Mouse (Mus musculus) layer of hippocampus, postnatal 36 days (tissue): Measurements from ENCODE around the gene Phactr1. TPM values are rescaled to one million over a fixed set of nuclear protein-coding genes. Genes with fewer than 3 reads are reported as not detected.

Source experiments
- DNase-seq, 2 experiments: peaks; one replicate each; pipeline ENCODE4 v3.0.0; 2022
- total RNA-seq, 2 experiments: library from RNA; stranded (reverse); gene quantifications; 2 replicates each; pipeline ENCODE4 v1.2.3; 2021

Phactr1 gene
- 100 to 1,000 TPM; 294 to 305 TPM for total RNA-seq

- peak in 1 of 2 experiments; percentile 42 for DNase-seq
Measured at GRCm38 (mm10) chr13:42680391-42680994, at the start of gene Phactr1. TSS of gene Phactr1 (plus strand) at chr13:42680623.

DNA sequence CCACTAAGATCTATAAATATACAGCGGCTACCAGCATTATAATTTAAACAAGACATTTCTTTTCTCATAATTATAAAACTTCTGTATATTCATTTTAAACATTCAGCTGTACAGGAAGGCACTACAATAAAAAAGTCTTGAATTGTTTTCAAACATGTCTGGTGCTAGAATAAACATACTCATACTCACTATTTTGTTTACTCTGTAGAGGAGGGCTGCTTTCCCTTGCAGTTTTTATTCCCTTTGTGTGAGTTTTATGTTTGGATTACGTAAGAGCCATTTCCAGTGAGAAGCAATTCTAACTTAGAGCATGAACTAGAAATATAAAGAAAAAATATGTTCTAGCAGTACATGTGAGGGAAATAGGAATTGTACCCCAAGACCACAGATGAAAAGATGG lies 45.5 kb upstream of the Phactr1 start:
- no peak for DNase-seq

GRCm38 (mm10) chr13:42650228-42650627 lies 30.2 kb upstream of the Phactr1 start:
- no peak for DNase-seq

- no peak for DNase-seq
Measured at GRCm38 (mm10) chr13:42656643-42657315, 23.6 kb upstream of the Phactr1 start.

DNA sequence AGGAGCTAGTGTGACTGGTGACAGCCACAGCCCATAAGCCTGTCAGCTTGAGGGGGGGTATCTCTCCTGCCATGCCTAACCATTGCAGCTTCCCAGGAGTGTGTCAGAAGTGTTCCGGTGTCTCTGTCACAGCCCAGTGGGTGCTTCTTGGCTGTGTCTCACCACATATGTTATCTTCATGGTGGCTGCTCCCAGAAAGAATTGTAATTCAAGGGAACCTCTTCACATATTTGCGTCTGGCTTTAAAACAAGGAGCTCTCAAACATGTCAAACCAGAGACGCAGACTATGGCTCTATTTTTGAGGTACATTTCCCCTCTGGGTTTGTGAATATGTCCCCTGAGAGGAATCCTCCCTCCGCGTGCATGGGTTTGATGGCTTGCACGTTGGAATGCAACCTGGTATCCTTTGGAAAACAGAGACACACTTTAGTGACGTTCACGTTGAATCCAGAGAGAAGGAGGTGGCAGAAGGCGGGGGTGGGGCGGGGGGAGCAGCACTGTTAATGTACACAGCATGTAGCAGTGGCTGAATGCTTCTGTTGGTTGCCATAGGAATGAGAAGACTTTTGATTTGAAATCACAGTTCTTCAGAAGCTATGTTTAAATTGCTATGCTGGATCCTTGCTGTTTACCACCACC lies 8.7 kb upstream of the Phactr1 start:
- no peak for DNase-seq

GRCm38 (mm10) chr13:42681299-42681698 lies 876 bp downstream of the Phactr1 start:
- DNase-seq = no peak

DNA sequence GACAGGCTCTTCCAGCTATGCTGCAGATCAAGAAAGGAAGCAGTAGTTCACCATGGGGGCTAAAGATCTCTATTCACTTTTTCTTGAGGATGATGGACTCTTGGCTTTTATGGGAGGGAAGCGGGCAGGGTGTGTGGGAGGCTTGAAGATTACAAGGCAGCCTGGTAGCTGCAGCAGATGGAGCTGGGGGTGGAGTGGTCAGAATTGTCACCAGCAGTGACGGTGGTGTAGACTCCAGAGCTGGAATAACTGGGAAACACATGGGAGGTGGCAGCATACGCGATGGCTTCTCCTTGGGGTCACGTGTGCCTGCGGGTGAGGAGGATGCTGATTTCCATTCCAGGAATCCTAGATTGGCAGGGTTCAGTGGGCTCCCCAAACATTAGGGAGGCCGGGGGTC lies 3.8 kb downstream of the Phactr1 start:
- DNase-seq = peak; percentile 49 to 52

GRCm38 (mm10) chr13:42692233-42692632 lies 11.8 kb downstream of the Phactr1 start:
- no peak for DNase-seq

- DNase-seq = peak; percentile 42 to 50
Measured at GRCm38 (mm10) chr13:42696641-42697040, 16.2 kb downstream of the Phactr1 start.

- no peak for DNase-seq
Measured at GRCm38 (mm10) chr13:42709148-42709547, 28.7 kb downstream of the Phactr1 start.

DNA sequence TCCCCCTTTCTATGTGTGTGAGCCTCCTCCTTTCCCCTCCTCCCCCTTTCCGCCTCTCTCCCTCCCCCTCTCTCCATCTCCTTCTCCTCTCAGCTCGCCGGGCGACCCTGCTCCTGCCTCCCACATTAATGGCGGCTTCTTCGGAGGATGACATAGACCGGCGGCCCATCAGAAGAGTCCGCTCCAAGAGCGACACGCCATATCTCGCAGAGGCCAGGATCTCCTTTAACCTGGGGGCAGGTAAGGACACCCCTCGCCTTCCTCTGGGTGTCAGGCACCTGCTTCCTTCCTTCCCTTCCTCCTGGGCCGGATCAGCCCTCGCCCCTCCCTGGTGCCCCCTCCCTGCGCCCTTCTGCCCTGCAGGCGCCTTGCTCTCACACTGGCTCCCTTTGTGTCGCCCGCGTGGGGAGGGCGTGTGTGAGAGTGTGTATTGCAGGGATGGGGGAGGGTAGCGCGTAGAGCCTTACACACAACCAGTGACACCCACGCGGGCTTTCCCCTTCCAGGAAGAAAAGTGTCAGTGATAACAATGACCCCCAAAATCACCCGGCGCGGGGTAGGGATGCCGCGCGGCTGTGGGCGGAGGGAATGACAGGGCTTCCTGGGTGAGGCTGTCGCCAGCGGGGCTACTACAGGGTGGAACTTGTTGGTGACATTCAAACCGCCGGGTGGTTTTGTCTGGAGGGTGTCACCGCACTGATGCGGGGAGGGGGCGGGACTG lies 29.3 kb downstream of the Phactr1 start:
- peak; percentile 24 to 29 for DNase-seq

DNA sequence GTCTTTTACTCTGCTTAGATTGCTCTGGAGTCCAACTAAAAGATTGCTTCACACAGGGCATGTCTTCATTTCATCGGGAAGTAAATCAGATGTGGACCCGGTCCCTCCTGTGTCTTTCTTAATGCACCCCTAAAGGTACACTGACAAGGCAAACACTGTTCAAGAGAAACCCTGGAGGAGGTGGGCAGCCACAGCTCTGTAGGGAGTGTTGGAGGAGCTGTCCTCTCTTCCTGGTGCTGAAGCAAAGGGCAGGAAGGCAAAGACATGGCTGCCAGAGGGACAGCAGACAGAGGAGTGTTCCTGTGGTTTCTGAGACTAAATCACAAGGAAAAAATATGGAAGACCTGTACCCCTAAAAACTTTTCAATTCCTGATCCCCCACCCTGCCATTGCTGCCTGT lies 31.1 kb downstream of the Phactr1 start:
- no peak for DNase-seq

GRCm38 (mm10) chr13:42719401-42719800 lies 39.0 kb downstream of the Phactr1 start:
- DNase-seq = peak in 1 of 2 experiments; percentile 36

DNA sequence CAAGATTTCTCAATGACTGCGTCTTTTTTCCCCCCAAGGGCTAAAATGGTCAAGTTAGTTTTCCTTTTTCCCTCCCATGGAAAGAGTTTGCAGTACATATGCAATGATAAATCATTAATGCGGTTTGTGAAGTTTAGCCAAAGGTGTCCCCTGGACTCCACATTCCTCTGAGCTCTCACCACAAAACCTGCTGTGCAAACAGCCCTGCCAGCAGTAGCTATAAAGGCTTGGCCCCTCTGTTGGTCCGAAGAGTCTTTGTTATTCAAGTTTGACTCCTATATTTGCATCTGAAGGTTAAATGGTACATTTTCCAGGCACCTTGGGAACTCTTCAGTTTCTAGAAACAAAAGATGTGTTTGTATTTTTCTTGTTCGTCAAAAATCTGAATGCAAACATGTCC lies 39.7 kb downstream of the Phactr1 start:
- no peak for DNase-seq

- no peak for DNase-seq
Measured at GRCm38 (mm10) chr13:42720648-42721047, 40.2 kb downstream of the Phactr1 start.

DNA sequence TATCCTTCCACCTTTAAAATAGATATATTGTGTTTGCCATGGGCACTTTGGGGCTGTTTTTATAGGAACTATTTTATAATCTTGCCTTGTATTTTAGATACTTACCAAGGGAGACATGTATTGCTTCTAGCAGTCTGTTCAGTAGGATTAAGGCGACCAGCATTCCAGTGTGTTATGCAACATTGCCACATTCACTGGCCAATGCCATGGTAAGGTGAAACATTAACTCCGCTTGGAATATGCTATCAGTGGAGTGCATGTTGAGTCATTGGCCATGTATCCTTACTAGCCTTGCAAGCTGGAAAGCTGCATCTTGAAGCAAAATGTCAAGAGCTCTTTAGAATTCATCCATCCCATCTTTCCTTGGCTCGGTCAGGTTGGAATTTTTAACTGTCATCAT lies 43.6 kb downstream of the Phactr1 start:
- DNase-seq = no peak

DNA sequence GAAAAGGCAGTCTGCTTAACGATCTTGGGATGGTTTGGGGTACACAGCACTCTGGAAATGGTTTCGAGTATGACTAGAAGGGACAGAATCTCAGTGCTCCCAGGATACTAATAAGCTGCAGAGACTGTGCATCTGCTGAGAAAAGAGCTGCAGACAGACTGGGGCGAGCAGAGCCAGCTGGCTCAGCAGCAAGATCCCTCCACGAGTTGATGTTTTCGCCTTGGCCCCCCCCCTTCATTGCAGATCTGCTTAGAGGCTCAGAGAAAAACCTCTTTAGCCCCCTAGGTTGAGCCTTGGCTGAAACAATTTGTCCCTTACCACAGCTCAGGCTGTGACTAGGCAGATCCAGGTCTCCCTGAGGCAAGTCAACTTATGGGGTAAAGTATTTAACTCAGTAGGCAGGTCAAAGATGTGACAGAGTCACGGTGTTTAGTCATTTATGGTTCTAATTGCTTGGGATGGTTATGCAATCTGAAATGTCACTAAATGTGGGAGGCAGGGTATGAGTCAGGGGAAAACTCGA lies 45.3 kb downstream of the Phactr1 start:
- peak in 1 of 2 experiments; percentile 32 for DNase-seq

GRCm38 (mm10) chr13:42737486-42737885 lies 57.1 kb downstream of the Phactr1 start:
- DNase-seq = no peak

GRCm38 (mm10) chr13:42738152-42738551 lies 57.7 kb downstream of the Phactr1 start:
- DNase-seq = no peak

DNA sequence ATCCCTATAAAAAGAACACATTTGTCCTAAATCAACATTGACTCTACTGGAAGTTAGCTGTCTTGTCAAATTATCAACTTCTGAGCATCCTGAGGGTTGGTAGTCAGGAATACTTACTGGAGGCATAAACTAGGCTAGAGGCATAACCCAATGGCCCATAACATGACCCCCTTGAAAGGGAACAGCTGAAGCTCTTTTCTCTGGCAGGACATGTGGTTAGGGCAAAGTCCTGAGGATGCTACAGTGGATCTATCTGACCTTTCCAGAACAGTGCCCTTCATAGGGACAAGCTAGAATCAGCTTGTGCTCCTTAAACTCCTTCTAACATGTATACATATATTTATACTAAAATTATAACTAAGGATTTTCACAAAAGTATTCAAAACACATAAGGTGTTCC lies 61.8 kb downstream of the Phactr1 start:
- no peak for DNase-seq

DNA sequence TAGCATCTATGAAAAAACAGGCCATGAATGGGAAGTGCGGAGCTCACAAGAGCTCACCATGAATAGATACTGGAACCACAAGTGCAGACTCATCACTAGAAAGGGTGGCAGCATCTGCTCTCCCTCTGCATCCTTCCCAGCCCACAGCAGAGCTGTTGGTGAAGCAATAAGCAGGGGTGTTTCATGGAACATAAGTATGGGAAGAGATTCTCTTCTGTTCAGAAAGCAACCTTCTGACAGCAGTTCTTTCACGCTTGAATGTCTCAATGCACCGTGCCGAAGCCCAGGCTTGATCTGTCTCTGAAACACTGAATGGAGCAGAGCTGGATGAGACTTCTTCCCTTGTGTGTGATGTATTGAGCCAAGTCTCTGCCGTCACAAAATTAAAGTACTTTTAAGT lies 64.0 kb downstream of the Phactr1 start:
- DNase-seq = peak; percentile 29 to 45

DNA sequence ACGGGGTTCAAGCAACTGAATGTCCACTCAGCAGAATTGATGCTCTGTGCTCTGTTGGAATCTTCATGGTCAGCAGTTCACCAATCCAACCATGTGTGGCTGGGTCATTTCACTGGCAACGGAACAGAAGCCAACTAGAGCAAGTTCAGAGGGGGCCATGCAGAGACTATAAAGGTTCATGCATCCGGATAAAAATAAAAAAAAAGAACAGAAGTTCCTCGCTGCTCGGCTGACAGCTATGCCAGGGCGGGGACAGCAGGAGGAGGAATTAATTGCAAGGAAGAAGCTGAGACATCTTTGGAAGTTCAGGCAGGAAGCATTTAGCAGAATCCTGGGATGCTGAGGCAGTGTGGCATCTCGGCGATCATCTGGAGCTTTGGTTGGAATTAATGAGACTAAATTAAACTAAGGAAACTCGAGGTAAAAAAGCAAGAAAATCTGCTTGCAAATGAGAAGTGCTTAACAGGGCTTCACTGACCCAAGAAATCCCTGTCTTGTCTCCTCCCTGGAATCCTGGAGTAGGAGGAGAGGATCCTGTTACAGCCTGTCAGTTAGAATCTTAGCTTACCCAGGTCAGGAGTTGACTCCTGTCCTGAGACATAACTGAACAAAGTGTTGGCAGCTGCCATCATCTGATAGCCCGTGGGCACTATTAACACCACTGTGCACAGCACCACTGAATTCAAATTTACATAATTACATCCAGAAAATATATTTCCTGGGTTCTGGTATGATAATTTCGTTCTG lies 77.4 kb downstream of the Phactr1 start:
- DNase-seq = peak in 1 of 2 experiments; percentile 21
